Mouse (Mus musculus) gastrocnemius, postnatal 14 days (tissue): ENCODE data around the gene Erp44. TPM values are rescaled to one million over a fixed set of nuclear protein-coding genes. Genes with fewer than 3 reads are reported as not detected.

ENCODE experiments used
- DNase-seq: peaks from one replicate; pipeline ENCODE4 v3.0.0; 2021; ENCODE audit warnings: mixed read lengths
- intact Hi-C: fragments of 180-260 bp; cut with DNase I; formaldehyde crosslinking; loops from one replicate; pipeline ENCODE4 v1.15.1; 2025; ENCODE audit warnings: low total_unique reads
- long read RNA-seq, 2 experiments: library from polyadenylated mRNA; stranded (forward); transcript quantifications; one replicate each; pipeline ENCODE4 v2.0.0; 2021
- total RNA-seq, 2 experiments: library from RNA; stranded (reverse); gene quantifications; 2 replicates each; pipeline ENCODE4 v1.2.3; 2021

Erp44 gene
- 10 to 100 TPM; 26.4 to 27.6 TPM for total RNA-seq
- long read RNA-seq, experiment 1, transcript Erp44-201 (12 exons, 2,624 nt) = major isoform, 46 of 52 reads
- long read RNA-seq, experiment 1, partial matches to known transcripts = 2 of 52 reads
- long read RNA-seq, experiment 1, other reads (novel, unspliced or antisense) = 4 of 52 reads
- long read RNA-seq, experiment 2, transcript Erp44-201 (12 exons, 2,624 nt) = major isoform, 38 of 44 reads
- long read RNA-seq, experiment 2, partial matches to known transcripts = 1 of 44 reads
- long read RNA-seq, experiment 2, other reads (novel, unspliced or antisense) = 5 of 44 reads

DNA sequence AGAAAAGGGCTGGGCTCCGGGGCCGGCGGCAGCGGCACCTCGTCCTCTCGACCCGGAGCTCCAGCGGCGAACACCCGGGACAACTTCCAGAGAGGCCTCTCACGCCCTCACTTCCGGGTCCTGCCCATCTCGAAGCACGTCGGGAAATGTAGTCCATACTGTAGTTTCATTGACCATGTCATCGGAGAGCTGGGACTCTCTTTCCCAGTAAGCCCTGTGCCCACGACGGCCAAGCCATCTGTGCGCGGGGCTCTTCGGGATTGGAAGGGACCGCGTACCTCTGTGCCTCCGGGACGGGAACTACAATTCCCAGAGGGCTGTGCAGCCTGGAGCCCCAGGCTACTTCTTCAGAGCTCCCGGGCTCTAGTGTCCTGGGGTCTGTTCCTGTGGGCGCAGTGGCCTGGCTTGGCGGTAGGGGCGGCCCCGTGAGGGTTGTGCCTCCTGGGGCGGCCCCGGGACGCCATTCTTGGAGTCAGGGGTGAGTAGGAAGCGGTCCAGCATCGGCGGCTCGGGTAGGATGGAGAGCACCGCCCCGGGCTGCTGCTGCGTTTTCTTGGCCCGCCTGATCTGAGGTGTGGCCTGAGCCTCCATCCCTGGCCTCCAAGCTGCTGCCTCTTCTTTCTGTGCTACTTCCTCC is at the start of gene Erp44, which contains the start of gene Invs:
TSS of gene Erp44 (minus strand) at position 61 of the 637 bp plus-strand sequence.
TSS of gene Invs (plus strand) at position 263 of the 637 bp plus-strand sequence.
- peak; percentile 94 for DNase-seq
- intact Hi-C loops = no loop called here

DNA sequence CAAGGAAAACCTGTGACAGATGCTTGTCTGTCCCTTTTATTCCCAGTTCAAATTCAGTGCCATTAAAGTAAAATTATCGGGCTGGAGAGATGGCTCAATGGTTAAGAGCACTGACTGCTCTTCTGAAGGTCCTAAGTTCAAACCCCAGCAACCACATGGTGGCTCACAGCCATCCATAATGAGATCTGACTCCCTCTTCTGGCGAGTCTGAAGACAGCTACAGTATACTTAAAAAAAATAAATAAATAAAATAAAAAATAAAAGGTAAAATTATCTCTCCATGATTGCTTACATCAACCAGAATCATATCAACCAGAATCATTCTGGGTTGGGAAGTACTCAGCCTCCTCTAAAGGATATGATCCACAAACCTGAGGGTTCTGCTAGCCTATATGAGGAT is 48.7 kb upstream of the Erp44 start:
- no peak for DNase-seq
- intact Hi-C loops = no loop called here

DNA sequence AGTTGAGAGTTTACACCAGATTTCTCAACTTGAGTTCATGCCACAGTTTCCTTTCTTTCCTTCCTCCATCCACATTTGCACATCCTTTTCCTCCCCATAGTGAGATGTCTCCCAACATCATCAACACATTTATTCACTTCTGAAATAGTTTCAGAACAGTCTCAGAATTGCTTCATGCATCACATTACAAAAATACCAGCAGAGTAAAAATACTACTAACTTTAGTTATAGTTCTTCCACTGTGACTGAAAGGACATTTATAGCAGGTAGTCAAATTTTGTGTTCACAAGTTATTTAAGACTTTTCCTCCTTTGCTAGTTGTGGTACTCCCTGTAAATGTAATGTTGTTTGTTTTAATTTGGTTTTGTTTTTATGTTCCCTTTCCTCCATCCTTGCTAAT is 47.8 kb upstream of the Erp44 start:
- DNase-seq = no peak
- intact Hi-C loops = no loop called here

DNA sequence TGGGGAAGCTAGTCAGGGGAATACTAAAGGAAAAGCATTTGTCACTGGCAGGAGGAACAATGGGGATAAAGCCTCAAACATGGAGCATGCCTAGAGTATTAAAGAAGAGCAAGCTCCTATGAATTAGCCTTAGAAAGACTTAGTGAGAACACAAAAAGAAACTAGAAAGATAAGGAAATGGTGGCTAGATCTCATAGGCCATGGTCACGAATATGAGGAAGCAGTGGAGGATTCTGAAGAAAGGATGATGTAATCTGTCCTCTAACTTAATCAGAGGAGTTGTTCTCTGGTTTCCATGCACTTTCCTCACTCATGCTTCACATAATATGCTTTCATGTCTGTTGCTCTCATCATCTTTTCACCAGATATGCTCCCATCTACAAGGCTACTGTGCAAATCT is 42.7 kb upstream of the Erp44 start:
- DNase-seq = no peak
- intact Hi-C loops = no loop called here

GRCm38 (mm10) chr4:48321276-48321675 is 41.9 kb upstream of the Erp44 start:
- intact Hi-C loops = no loop called here

DNA sequence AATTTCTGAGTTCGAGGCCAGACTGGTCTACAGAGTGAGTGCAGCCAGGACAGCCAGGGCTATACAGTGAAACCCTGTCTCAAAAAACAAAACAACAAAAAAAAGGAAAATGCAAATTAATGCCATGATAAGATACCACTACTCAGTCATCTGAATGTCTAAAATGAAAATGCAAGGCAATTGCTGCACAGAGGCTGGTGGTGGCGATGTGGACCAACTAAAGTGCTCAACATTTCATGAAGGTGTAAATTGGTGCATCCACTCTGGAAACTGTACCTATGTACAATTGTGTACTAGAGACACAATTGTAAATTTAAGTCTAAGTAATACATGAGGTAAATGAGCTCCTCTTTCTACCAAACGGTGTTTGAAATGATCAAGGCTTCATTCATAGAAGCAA is 36.7 kb upstream of the Erp44 start:
- no peak for DNase-seq
- intact Hi-C loops = no loop called here

More at GRCm38 (mm10) chr4:48321276-48321675, 41.9 kb upstream of the Erp44 start:
- DNase-seq = no peak

GRCm38 (mm10) chr4:48314814-48315213 is 35.5 kb upstream of the Erp44 start:
- no peak for DNase-seq
- intact Hi-C loops = no loop called here

DNA sequence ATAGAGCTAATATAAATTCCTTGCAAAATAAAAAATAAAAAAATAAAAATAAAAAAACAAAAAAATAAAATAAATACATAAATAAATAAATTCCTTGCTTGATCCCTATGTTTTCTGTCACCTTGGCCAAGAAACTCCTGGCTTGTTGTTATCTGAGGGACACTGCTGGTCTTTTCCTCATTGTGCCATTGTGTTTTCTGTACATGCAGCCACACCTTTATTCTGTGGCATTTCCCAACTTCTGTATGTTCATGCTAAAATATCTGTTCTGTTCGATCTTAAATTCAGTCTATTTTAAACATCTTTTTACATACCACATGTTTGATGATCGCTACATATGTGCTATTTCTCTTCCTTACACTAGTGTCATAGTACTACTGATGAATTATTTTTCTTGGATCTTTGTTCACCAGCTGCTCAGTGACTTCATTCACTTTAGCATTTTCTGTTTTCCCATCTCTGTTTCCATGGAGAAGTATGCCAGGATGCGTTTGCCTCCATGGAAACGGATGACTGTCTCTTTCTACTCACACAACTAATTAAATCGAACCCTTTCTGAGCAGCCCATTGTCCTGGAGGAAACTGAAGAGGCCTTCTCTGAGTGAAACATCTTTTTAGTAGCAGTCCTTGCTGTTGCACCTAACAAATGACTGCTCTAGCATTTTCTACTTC is 7.9 kb upstream of the Erp44 start:
- no peak for DNase-seq
- intact Hi-C loops = no loop called here

DNA sequence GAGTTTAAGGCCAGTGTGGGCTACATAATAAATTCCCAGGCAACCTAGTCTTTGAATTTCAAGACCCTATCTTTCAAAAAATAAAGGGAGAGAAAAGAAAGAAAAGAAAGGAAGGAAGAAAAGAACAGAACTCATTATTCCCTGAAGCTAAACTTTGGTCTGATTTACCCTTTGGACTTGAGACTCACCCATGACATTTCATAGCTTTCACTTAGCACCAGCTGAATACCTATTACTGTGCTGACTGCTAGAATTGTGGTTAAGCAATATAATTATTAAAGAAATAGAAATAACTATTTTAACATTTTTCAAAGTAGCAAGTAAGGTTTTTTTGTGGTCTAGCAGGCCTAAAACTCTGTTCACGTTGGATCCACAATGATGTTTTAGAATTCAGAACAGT is 1.8 kb upstream of the Erp44 start:
- no peak for DNase-seq
- intact Hi-C loops = no loop called here

- intact Hi-C loops = no loop called here
- peak; percentile 5 for DNase-seq
Observed at GRCm38 (mm10) chr4:48278757-48279497, 431 bp downstream of the Erp44 start.

DNA sequence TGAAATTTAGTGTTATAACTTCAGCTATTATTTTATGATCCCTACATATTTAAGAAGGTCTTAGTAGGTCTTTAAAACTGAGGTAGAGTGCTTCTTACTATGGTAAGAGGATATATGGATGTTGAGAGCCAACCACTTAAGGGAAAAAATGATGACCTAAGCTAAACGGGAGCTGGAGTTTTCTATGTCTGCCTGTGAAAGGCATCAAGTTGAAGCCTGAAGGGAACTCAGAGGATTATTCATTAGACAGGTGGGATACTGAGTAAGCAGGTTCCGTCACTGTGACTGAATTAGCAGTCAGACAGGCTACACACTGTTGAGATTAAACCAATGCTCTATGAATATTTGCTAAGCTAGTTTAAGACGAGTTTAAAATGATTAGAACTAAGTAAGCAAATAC is 2.3 kb downstream of the Erp44 start:
- no peak for DNase-seq
- intact Hi-C loops = no loop called here

- DNase-seq = no peak
- intact Hi-C loops = no loop called here
Observed at GRCm38 (mm10) chr4:48275736-48276135, 3.6 kb downstream of the Erp44 start.

DNA sequence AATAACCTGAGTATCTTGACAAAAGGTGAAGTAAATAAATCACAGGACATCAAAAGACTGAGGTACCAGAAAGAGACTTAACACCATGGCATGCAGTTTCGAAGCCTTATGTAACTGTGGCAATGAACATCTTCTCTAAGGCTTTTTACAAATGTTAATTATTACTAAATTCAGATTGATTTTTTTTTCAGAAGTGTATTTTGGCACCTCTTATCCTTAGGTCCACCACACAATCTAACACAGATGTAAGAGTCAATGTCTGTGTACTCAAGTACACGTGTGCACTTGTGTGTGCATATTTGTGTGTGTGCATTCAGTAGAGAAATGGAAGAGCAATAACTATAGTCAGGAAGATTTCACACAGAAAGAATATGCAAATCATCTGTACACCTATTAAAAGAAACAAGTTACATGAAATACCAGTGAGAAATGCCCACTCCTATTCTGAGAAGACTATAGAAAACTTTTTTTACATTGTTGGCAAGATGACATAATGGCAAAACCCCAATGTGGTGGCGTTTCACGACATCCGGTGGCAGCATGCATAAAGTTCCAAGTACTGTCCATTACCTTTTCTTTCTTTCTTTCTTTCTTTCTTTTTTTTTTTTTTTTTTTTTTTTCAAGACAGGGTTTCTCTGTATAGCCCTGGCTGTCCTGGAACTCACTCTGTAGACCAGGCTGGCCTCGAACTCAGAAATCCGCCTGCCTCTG is 6.1 kb downstream of the Erp44 start:
- intact Hi-C loops = no loop called here
- DNase-seq = no peak

GRCm38 (mm10) chr4:48271838-48272237 is 7.5 kb downstream of the Erp44 start:
- intact Hi-C loops = no loop called here
- DNase-seq = no peak

- intact Hi-C loops = no loop called here
- DNase-seq = no peak
Observed at GRCm38 (mm10) chr4:48270532-48270931, 8.8 kb downstream of the Erp44 start.

DNA sequence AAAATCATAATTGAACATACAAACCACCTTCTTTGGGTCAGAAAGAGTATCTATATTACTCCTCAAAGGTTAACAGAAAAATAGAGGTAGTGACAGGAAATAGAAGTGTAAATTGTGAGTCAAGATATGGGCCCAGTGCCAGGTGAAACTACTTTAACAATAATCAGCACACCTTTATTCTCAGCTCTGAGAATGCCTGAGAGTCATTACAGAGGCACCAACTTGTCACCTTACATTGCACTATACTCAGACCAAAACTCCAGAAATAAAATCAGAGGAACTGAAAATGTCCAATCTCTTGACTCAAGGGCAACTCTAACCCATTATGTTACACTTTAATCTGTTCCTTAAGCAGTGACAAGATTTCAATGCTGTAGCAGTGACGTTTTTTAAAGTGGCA is 11.2 kb downstream of the Erp44 start:
- no peak for DNase-seq
- intact Hi-C loops = no loop called here

DNA sequence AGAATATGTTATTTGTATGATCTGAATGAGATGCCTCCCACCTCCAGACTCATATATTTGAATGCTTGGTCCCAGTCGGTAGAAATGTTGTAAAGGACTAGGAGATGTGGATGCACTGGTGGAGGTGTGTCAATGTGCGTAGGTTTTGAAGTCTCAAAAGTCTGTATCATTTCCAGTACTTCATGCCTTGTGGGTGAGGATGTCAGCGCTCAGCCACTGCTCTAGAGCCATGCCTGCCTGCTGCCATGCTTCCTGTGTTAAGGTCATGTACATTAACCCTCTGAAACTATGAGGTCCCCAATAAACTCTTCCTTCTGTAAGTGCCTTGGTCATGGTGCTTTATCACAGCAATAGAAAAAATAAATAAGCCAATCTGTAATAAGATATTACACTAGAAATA is 11.7 kb downstream of the Erp44 start:
- intact Hi-C loops = no loop called here
- no peak for DNase-seq

DNA sequence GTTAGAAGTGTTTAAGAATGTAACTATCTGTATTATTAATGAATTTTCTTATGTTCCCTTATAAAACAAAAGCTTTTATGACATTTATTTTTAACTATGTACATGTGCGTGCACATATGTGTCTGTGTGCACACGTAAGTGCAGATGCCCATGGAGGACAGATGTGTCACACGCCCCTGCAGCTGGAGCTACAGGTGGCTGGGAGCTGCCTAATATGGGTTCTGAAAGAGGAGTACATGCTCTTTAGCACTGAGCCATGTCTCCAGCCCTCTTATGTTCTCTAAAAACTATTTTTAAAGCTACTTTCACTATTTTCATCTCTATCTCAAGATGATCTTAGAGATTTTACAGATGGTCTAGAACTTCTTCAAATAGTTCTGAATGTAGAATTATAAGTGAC is 21.3 kb downstream of the Erp44 start:
- intact Hi-C loops = no loop called here

DNA sequence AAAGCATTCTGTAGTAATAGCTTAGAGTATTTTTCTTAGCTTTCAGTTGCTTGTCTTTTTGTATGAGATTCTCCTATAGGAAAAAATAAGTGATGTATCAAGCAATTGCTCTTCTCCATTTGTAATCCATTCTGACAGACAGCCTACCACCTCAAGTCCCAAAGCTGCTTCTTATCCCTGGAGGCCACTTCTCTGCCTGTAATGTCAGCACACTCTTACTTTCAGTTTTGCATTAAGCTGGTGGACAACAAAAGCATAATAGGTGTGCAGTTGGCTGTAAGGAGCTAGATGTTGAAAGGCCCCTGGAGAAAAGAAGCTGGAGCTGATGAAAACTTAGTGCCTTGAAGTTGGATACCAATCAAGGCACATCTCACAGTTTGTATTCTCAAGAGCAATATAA is 26.1 kb downstream of the Erp44 start:
- intact Hi-C loops = no loop called here
- no peak for DNase-seq

More for the DNA sequence above, 21.3 kb downstream of the Erp44 start:
- DNase-seq = no peak

- intact Hi-C loops = no loop called here
- no peak for DNase-seq
Observed at GRCm38 (mm10) chr4:48244280-48244679, 35.1 kb downstream of the Erp44 start.
